ENCODE assay signal across 8 mouse cellular contexts in the genomic region with DNA sequence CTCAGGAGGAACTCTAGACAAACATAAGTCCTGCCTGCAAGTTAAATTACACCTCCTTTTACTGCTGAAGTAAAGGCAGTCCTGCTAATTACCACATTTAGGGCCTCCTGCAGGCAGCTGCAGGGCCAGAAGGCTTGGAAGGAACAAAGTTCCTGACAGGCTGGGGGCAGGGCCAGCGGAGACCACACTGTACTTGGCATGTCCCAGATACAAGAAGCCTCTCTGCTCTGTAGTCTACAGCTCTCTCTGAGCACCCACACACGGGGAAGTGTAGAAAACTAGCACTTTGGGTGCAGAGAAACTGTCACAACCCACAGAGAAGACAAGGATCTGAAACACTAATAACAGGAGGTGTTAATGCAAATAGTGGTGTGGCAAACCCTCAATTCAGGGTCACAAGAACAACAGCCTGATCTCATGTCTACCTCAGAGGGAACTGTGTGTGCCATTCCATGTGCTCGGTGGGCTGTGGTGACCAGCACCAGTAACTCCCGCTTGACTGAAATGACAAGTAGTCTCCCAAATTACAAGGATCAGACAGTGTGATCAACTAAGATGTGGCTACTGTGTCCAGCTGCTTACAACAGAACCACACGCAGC. TPM values are rescaled to one million over a fixed set of nuclear protein-coding genes. Genes with fewer than 3 reads are reported as not detected.
DNase-seq lines count a peak whose midpoint lies in the region.

No protein-coding gene starts in this region.

- H3K27ac ChIP-seq in heart, embryonic 10.5 days: peak overlapping the region; percentile 62

- no peaks in the 10 kb centered on the region for H3K9me3 ChIP-seq in heart, embryonic 10.5 days

- no peak overlapping the region for H3K4me3 ChIP-seq in heart, embryonic 10.5 days

- no peaks in the 10 kb centered on the region for H3K36me3 ChIP-seq in heart, embryonic 10.5 days

- intact Hi-C loops in heart, postnatal 36 days (cut with DNase I): no loop called here
- intact Hi-C loops in left cerebral cortex, postnatal 25 days (cut with DNase I): loop anchor here (2.0 kb wide), 1 partner anchor 38 kb away; a partner anchor contains a TSS

- WGBS in heart, embryonic 10.5 days: 28% methylated on average over 5 of the region's 5 CpGs

- no peaks in the 10 kb centered on the region for H3K27me3 ChIP-seq in heart, embryonic 10.5 days (ENCODE audit: insufficient read depth, poor library complexity, severe bottlenecking)

- H3K4me1 ChIP-seq in heart, embryonic 10.5 days: peaks cover 45% of the 10 kb centered on the region

- DNase-seq in heart, embryonic 10.5 days (ENCODE audit: low spot score): no peak
- DNase-seq in heart, postnatal 36 days: no peak
- peak; percentile 92 for DNase-seq in brain, adult 2 months (ENCODE audit: low read depth, low spot score)
- DNase-seq in frontal cortex, postnatal 36 days (ENCODE audit: low spot score in 2 of 2): peak; percentile 58 to 59
- peak; percentile 51 to 75 for DNase-seq in left cerebral cortex, postnatal 25 days (ENCODE audit: low spot score in 2 of 2)
- peak; percentile 38 to 51 for DNase-seq in thymus, postnatal 10 days (ENCODE audit: low spot score in 2 of 2)
- no peak for DNase-seq in adrenal gland, postnatal 14 days
- DNase-seq in testis, postnatal 14 days (ENCODE audit: low spot score): no peak

RNA-seq across cellular contexts. Expression of a gene that starts 37.8 kb away (rescaled TPM):
- polyA plus RNA-seq in heart, embryonic 10.5 days (2016; fragmentation: Nextera tagmentation; extraction: Ambion mirVana): 78.4 and 107 TPM in 2 replicates
- 100 to 1,000 TPM; 102 to 110 TPM for total RNA-seq in heart, postnatal 36 days (2021)
- total RNA-seq in left cerebral cortex, postnatal 25 days (2021): 100 to 1,000 TPM; 204 TPM
- total RNA-seq in adrenal gland, postnatal 14 days (2021): 103 and 108 TPM in 2 replicates

RNA-seq across cellular contexts. Expression of a gene that starts 42.5 kb away (rescaled TPM):
- polyA plus RNA-seq in heart, embryonic 10.5 days (2016; fragmentation: Nextera tagmentation; extraction: Ambion mirVana): 33.5 and 45.5 TPM in 2 replicates
- total RNA-seq in heart, postnatal 36 days (2021): 10 to 100 TPM; 35.5 to 38.8 TPM
- total RNA-seq in left cerebral cortex, postnatal 25 days (2021): 10 to 100 TPM; 54.3 to 59.3 TPM
- total RNA-seq in adrenal gland, postnatal 14 days (2021): 181 and 188 TPM in 2 replicates

RNA-seq across cellular contexts. Expression of a gene that starts 57.8 kb away (rescaled TPM):
- polyA plus RNA-seq in heart, embryonic 10.5 days (2016; fragmentation: Nextera tagmentation; extraction: Ambion mirVana): 19.6 and 22.7 TPM in 2 replicates
- 10 to 100 TPM; 47.3 to 53.8 TPM for total RNA-seq in heart, postnatal 36 days (2021)
- 10 to 100 TPM; 17.6 to 19.4 TPM for total RNA-seq in left cerebral cortex, postnatal 25 days (2021)
- total RNA-seq in adrenal gland, postnatal 14 days (2021): 98.2 and 112 TPM in 2 replicates

Comparison
In these comparisons a context has a peak if more than half of its experiments do, and no peak if none do; other contexts are left out.
1. DNase-seq: peak in brain, adult 2 months (single experiment), frontal cortex, postnatal 36 days (2 of 2), left cerebral cortex, postnatal 25 days (2 of 2) and thymus, postnatal 10 days (2 of 2); none in heart, embryonic 10.5 days (single experiment), heart, postnatal 36 days (0 of 2), adrenal gland, postnatal 14 days (single experiment) and testis, postnatal 14 days (single experiment).